Mouse (Mus musculus): ENCODE results near the gene Casp7. TPM values are rescaled to one million over a fixed set of nuclear protein-coding genes. Genes with fewer than 3 reads are reported as not detected.

The Casp7 gene
- polyA plus RNA-seq, 1 experiment = 18.2 TPM

DNA sequence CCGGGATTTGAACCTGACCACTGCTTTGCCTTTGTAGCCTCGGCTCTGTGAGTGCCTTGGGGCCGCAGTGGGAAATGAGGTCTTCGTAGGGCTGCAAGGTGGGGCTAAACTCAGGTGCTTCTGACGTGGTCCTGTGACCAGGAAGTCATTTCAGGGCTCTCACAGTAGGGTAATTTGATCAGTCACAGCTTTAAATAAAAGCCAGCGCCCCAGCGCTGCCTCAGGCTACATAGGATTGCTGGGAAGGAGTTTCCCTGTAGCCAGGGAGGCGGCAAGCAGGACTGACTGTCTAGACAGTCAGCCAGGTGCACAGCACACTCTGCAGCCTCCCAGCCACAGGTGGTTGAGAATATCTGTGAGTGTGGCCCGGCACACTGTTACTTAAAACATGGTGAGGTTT is 22.5 kb downstream of the Casp7 start:
- Histone ChIP-seq H3K4me3 (ENCODE audit: insufficient read depth, low read length) (no peak overlapping the region), H3K27ac (ENCODE audit: insufficient read depth, low read length) (no peak overlapping the region), H3K4me1 (ENCODE audit: control insufficient read depth, insufficient read depth, low read length) (no peaks in the 10 kb centered on the region)
- TF ChIP-seq POLR2A (IDR thresholded peaks at IDR 0.05; ENCODE audit: low read depth, low read length) = no peak
- TF ChIP-seq CTCF (IDR thresholded peaks at IDR 0.05; ENCODE audit: borderline replicate concordance, insufficient read depth, low read length) = no peak

DNA sequence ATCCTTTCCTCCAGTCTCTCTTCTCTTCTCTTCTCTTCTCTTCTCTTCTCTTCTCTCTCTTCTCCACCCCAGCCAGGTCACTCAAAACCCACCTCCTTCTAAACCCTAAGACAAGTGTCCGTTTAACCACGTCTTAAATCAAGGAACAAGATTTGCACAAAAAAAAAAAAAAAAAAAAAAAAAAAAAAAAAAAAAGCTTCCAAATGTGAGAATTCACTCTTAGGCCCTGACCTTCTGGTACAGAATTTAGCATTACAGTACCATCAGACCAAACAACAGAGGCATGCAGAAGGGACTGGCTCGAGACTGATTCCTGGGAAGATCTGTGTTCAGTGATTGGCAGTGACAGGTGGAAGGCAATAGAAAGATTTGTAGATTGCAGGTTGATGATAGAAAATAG is 23.4 kb downstream of the Casp7 start:
- H3K4me1 ChIP-seq (ENCODE audit: control insufficient read depth, insufficient read depth, low read length) = no peaks in the 10 kb centered on the region
- H3K4me3 ChIP-seq (ENCODE audit: insufficient read depth, low read length) = no peak overlapping the region
- no peak overlapping the region for H3K27ac ChIP-seq (ENCODE audit: insufficient read depth, low read length)
- TF ChIP-seq CTCF (IDR thresholded peaks at IDR 0.05; ENCODE audit: borderline replicate concordance, insufficient read depth, low read length) = no peak
- TF ChIP-seq POLR2A (IDR thresholded peaks at IDR 0.05; ENCODE audit: low read depth, low read length) = no peak

DNA sequence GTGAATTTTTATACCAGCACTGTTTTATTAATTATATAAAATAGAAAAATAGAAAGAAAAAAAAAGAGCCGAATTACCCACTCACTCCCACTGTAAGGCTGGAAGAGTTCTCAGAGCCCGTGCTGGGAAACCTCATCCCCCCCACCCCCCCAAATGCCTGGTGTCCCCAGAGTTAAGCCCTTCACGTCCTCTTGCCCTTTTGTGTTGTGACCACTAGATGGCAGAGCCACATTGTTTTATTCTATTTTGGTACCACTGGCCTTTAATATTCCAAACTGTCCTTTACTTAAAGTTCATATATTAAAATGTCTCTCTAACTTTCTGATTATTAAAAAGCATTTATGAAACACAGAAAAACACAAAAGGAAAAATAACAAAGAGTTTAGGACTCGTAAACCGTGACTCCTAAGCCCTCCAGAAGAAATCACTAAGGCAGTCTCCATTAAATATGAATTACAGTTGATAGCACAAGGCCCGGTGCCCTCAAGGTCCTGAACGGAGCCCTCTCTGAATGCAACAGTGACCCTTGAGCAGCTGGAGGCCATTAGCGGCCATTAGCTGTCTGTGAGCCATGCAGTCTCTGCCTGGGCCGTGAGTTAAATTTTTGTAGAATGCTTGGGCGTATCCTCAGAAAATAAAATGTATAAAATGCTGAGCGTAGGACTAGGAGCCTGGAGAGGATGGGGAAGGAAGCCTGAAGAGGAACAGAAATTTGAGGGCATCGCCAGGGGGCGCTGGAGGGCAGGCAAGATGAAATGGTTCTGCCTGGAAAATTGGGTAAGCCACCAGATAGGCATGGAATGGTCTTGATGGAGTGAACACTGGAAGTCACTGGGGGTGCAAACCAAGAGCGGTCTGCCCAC is 25.8 kb downstream of the Casp7 start:
- Histone ChIP-seq H3K4me1 (ENCODE audit: control insufficient read depth, insufficient read depth, low read length) (no peaks in the 10 kb centered on the region), H3K4me3 (ENCODE audit: insufficient read depth, low read length) (no peak overlapping the region), H3K27ac (ENCODE audit: insufficient read depth, low read length) (0 out of 2 replicates have a peak overlapping the region, but pooled peaks have one; percentile 36)
- TF ChIP-seq CTCF (IDR thresholded peaks at IDR 0.05; ENCODE audit: borderline replicate concordance, insufficient read depth, low read length) (peak; percentile 66), POLR2A (IDR thresholded peaks at IDR 0.05; ENCODE audit: low read depth, low read length) (no peak)

DNA sequence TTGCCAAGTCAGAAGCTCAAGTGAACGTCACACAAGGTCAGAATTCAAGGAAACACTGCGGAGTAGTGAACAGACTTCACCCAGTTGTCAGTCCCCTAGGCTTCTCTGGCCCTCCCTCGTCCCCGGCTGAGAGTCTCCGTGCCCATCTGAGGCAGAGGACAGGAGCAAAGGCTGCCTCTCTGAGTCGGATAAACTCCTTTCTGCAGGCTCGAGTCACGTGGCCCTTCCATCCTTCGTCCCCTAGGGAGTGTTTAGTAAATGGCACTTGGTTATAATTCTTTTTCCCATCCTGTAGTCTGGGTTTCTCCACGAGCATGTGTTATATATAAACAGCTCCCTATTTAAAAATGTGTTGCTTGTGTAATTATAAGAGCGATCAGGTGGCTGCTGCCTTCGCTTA is 26.4 kb downstream of the Casp7 start:
- Histone ChIP-seq H3K4me3 (ENCODE audit: insufficient read depth, low read length) (no peak overlapping the region), H3K27ac (ENCODE audit: insufficient read depth, low read length) (no peak overlapping the region), H3K4me1 (ENCODE audit: control insufficient read depth, insufficient read depth, low read length) (no peaks in the 10 kb centered on the region)
- no peak for TF ChIP-seq POLR2A (IDR thresholded peaks at IDR 0.05; ENCODE audit: low read depth, low read length)
- TF ChIP-seq CTCF (IDR thresholded peaks at IDR 0.05; ENCODE audit: borderline replicate concordance, insufficient read depth, low read length) = no peak

DNA sequence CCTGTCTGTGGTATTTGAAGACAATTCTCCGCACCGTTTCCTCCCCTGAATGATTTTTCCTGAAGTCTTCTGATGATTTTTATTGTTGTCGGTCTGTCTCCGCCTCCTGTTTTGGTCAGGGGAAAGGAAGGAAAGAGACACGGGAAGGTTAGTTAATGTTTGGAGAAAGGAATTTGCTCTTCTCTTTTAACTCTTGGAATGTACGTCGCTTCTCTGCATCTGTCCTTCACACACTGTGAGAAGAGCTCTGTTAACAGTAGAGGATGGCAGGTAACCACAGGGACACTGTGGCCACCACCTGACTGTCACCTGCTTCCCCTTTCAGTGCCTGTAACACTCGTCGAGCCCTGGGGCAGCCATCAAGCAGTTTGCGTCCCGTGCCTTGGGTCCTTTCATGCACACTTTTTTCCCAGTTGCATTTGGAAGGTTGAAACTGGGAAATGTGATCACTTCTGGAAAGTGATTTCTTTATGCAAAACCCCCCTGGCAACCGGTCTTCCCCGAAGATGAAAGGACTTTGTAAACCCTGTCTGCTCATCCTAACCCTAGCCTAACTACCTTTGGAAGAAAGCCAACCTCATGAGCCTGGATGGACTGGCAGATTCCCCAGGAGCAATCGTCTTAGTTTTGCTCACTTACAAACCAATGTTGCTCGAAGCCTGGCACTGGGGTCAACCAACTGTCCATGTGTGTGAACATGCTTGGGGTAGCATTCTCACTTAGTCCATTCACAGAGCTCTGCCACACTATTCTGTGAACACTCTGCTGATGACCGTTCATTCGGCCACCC is 27.9 kb downstream of the Casp7 start:
- H3K27ac ChIP-seq (ENCODE audit: insufficient read depth, low read length) = no peak overlapping the region
- H3K4me3 ChIP-seq (ENCODE audit: insufficient read depth, low read length) = no peak overlapping the region
- TF ChIP-seq POLR2A (IDR thresholded peaks at IDR 0.05; ENCODE audit: low read depth, low read length) (no peak), CTCF (IDR thresholded peaks at IDR 0.05; ENCODE audit: borderline replicate concordance, insufficient read depth, low read length) (no peak)
- no peaks in the 10 kb centered on the region for H3K4me1 ChIP-seq (ENCODE audit: control insufficient read depth, insufficient read depth, low read length)

DNA sequence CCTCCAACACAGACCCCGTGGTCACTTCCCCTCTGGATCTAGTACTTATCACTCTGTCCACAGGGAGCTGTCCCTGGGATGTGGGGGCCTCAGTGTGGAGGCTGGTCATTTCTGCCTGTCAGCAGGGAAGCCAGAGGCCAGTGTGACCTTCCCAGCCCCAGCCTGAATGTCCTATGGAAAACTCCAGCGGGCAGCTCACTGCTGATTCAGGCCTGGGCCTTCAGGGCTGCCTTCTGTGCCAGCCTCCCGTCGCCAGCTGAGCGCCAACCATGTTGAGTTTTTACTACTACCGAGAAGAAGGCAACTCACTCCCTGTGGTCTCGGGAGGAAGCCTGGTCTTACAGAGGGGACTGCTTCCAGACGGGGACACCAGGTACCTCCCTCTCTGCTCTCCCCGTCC is 28.6 kb downstream of the Casp7 start:
- TF ChIP-seq POLR2A (IDR thresholded peaks at IDR 0.05; ENCODE audit: low read depth, low read length) = no peak
- no peak for TF ChIP-seq CTCF (IDR thresholded peaks at IDR 0.05; ENCODE audit: borderline replicate concordance, insufficient read depth, low read length)

DNA sequence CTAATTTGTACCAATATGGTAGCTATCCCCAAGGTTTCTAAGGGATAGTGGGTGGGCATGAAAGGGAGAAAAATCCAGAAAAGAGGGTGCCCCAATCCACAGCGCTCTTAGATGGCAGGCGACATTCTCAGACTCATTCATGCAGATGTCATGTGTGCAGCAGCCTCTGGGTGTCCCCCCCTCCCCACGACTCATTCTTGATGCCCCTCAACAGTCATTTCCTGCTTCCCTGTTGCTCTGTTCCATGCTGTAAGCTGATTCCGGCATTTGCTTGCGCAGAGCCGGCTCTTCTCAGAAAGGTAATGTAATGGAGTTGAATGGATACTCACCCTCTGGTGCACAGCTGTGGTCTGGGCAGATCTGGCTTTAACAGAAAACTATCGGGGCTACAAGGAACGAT is 33.4 kb downstream of the Casp7 start:
- Histone ChIP-seq H3K27ac (ENCODE audit: insufficient read depth, low read length) (no peak overlapping the region), H3K4me1 (ENCODE audit: control insufficient read depth, insufficient read depth, low read length) (no peaks in the 10 kb centered on the region), H3K4me3 (ENCODE audit: insufficient read depth, low read length) (no peak overlapping the region)
- peak; percentile 24; the same call in 1 of the 2 replicates for TF ChIP-seq CTCF (IDR thresholded peaks at IDR 0.05; ENCODE audit: borderline replicate concordance, insufficient read depth, low read length)
- TF ChIP-seq POLR2A (IDR thresholded peaks at IDR 0.05; ENCODE audit: low read depth, low read length) = no peak

More for the DNA sequence above, 28.6 kb downstream of the Casp7 start:
- H3K4me3 ChIP-seq (ENCODE audit: insufficient read depth, low read length) = no peak overlapping the region
- no peak overlapping the region for H3K27ac ChIP-seq (ENCODE audit: insufficient read depth, low read length)
- H3K4me1 ChIP-seq (ENCODE audit: control insufficient read depth, insufficient read depth, low read length) = no peaks in the 10 kb centered on the region

DNA sequence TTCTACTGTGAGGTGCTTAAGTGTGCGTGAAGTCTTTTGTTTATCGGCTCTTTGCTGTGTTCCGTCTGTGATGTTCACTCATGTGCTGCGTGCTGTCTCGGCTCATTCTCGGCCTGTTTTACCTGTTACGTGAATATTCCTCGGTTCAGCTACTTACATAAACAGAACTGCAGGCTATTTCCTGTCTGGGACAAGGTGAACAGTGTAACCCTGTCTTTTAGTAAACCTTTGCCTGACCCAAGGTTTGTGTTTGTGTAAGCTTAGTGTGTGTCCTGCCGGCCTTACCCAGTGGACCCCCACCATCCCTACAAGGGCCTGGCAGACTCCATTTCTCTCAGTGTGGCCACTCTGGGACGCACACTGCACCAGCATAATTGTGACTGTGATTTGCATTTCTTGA is 35.8 kb downstream of the Casp7 start:
- H3K27ac ChIP-seq (ENCODE audit: insufficient read depth, low read length) = no peak overlapping the region
- TF ChIP-seq CTCF (IDR thresholded peaks at IDR 0.05; ENCODE audit: borderline replicate concordance, insufficient read depth, low read length) = no peak
- no peak for TF ChIP-seq POLR2A (IDR thresholded peaks at IDR 0.05; ENCODE audit: low read depth, low read length)

DNA sequence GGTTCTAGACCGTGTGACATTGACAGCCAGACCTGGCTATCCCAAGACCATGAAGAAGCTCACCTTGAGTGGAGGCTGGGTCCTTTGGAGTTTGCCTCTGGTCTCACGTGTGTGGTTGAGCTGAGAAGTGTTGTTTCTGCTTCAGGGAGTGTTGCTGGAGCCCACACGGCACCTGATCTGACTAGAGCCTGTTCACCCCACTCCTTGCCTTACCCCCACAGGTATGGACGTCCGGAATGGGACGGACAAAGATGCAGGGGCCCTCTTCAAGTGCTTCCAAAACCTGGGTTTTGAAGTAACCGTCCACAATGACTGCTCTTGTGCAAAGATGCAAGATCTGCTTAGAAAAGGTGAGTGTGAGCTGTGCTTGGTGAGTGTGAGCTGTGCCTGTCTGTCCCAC is 36.7 kb downstream of the Casp7 start:
- TF ChIP-seq CTCF (IDR thresholded peaks at IDR 0.05; ENCODE audit: borderline replicate concordance, insufficient read depth, low read length) (no peak), POLR2A (IDR thresholded peaks at IDR 0.05; ENCODE audit: low read depth, low read length) (no peak)
- Histone ChIP-seq H3K4me1 (ENCODE audit: control insufficient read depth, insufficient read depth, low read length) (no peaks in the 10 kb centered on the region), H3K27ac (ENCODE audit: insufficient read depth, low read length) (no peak overlapping the region), H3K4me3 (ENCODE audit: insufficient read depth, low read length) (no peak overlapping the region)

More for the DNA sequence above, 35.8 kb downstream of the Casp7 start:
- Histone ChIP-seq H3K4me3 (ENCODE audit: insufficient read depth, low read length) (no peak overlapping the region), H3K4me1 (ENCODE audit: control insufficient read depth, insufficient read depth, low read length) (no peaks in the 10 kb centered on the region)

DNA sequence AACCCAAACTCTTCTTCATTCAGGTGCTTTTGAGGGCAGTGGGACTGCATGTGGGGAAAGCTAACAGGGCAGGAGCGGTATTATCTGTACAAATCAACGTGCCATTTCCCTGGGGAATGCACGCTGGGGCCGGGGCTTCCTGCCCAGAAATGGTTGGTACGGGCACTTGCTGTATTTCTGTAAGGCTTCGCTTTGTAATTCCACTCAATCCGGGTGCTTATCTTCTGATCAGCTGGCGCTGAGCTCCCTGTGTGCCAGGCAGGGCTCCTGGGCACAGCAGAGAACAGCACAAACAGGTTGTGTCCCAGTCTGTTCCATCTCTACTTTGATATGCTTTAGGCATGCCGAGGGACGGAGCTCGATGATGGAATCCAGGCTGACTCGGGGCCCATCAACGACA is 39.5 kb downstream of the Casp7 start:
- TF ChIP-seq CTCF (IDR thresholded peaks at IDR 0.05; ENCODE audit: borderline replicate concordance, insufficient read depth, low read length) (no peak), POLR2A (IDR thresholded peaks at IDR 0.05; ENCODE audit: low read depth, low read length) (no peak)
- Histone ChIP-seq H3K4me1 (ENCODE audit: control insufficient read depth, insufficient read depth, low read length) (no peaks in the 10 kb centered on the region), H3K4me3 (ENCODE audit: insufficient read depth, low read length) (no peak overlapping the region), H3K27ac (ENCODE audit: insufficient read depth, low read length) (no peak overlapping the region)

Data from embryonic fibroblast, embryonic 13.5 days (primary cell).